Mouse (Mus musculus) liver, embryonic 14.5 days (tissue): ENCODE results near the gene Wsb1. TPM values are rescaled to one million over a fixed set of nuclear protein-coding genes. Genes with fewer than 3 reads are reported as not detected.

Experiments
- ATAC-seq: fragments of 200-750 bp; cut with Nextera tagmentation; 2 replicates; pipeline ENCODE4 v1.8.0; 2017; ENCODE audit warnings: moderate number of reproducible peaks, mild to moderate bottlenecking, moderate library complexity; ENCODE audit not compliant: insufficient read depth
- DNase-seq, 3 experiments: peaks; one replicate each; pipeline ENCODE4 v3.0.0-alpha.2; 2012 to 2013; ENCODE audit warnings: low read depth in 3 of 3, low spot score in 3 of 3
- H3K27ac ChIP-seq: fragments of 300-500 bp; sonication (generic); 2 replicates; pipeline ENCODE4 v1.5.1; 2014; ENCODE audit warnings: moderate library complexity, mild to moderate bottlenecking, control low read depth, inconsistent platforms
- H3K27me3 ChIP-seq: fragments of 300-500 bp; sonication (generic); 2 replicates; pipeline ENCODE4 v1.6.1; 2014; ENCODE audit warnings: mild to moderate bottlenecking, low read length, moderate library complexity; ENCODE audit not compliant: control insufficient read depth, insufficient read depth
- H3K36me3 ChIP-seq: fragments of 300-500 bp; sonication (generic); replicated peaks from 2 replicates; pipeline ENCODE4 v1.6.1; 2014; ENCODE audit warnings: low read depth; ENCODE audit not compliant: control insufficient read depth, insufficient read depth
- H3K4me1 ChIP-seq, 2 experiments: fragments of 200-500 bp in 1 of 2; fragments of 300-500 bp in 1 of 2; sonication (generic) in 1 of 2; replicated peaks; 2 replicates each; pipeline ENCODE4 v1.6.1; 2012 to 2014; ENCODE audit warnings: antibody characterized with exemption in 1 of 2, inconsistent platforms in 1 of 2, low read length in 1 of 2; ENCODE audit not compliant: control insufficient read depth in 2 of 2, insufficient read depth in 2 of 2
- H3K4me2 ChIP-seq: fragments of 300-500 bp; sonication (generic); 2 replicates; pipeline ENCODE4 v1.6.1; 2014; ENCODE audit warnings: low read depth, mild to moderate bottlenecking, control low read depth, moderate library complexity
- H3K4me3 ChIP-seq, 2 experiments: fragments of 200-500 bp in 1 of 2; fragments of 300-500 bp in 1 of 2; sonication (generic) in 1 of 2; 2 replicates each; pipeline ENCODE4 v1.5.1; 2012 to 2014; ENCODE audit warnings: low read depth in 2 of 2, low read length in 2 of 2, mild to moderate bottlenecking in 2 of 2, control low read depth in 1 of 2, inconsistent platforms in 1 of 2, moderate library complexity in 1 of 2; ENCODE audit not compliant: insufficient read depth in 1 of 2
- H3K9ac ChIP-seq: fragments of 300-500 bp; sonication (generic); replicated peaks from 2 replicates; pipeline ENCODE4 v1.6.1; 2014; ENCODE audit warnings: mild to moderate bottlenecking, control low read depth, moderate library complexity
- H3K9me3 ChIP-seq: fragments of 300-500 bp; sonication (generic); 2 replicates; pipeline ENCODE4 v1.6.1; 2016; ENCODE audit warnings: low read length, mixed read lengths; ENCODE audit not compliant: control insufficient read depth
- CTCF ChIP-seq: IDR thresholded peaks from 2 replicates; pipeline ENCODE4 v1.5.1; 2016; ENCODE audit warnings: antibody characterized with exemption, low read depth, control low read depth
- EP300 ChIP-seq: IDR thresholded peaks from 2 replicates; pipeline ENCODE4 v1.6.1; 2016; ENCODE audit warnings: antibody characterized with exemption, low read depth
- WGBS: fragments of 180-500 bp; shearing (Covaris S2); extraction: QIAGEN DNeasy Blood & Tissue Kit; methylation state at CpG from one replicate; pipeline ENCODE4 v1.1.7; 2014; ENCODE audit not compliant: insufficient replicate concordance; 5-methylcytosine and 5-hydroxymethylcytosine counted together
- polyA plus RNA-seq, 2 experiments: library from polyadenylated mRNA; depleted of rRNA in 1 of 2; stranded (reverse) in 1 of 2; unstranded in 1 of 2; fragments of >200 nt; fragmentation: Nextera tagmentation in 1 of 2; extraction: Ambion mirVana in 1 of 2; gene quantifications; 2 replicates each; pipeline versions ENCODE4 v1.2.1 to v1.2.3; 2012 to 2014

The Wsb1 gene
- polyA plus RNA-seq, 2 experiments = 29.4 to 30.2 TPM

DNA sequence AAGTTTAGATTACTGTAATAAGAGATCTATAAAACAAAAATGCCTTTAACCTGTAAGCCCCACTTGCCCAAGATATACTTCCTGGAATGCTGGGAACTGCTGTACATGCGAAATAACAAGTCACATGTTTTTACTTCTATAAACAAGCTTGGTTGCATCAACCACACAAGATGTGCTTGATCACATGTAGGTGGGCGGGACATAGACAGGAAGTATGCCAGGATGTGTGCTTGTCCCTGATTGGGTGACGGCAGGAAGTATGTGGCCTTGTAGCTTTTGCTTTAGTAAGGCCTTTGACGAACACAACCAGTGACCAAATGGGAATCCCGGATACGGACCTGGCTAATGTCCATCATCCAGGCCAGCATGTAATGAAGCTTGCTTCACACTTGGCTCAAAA is 31.1 kb downstream of the Wsb1 start:
- Histone ChIP-seq H3K4me2 (no peak overlapping the region), H3K4me1 (peaks cover 0 to 4% of the 10 kb centered on the region in 2 experiments; a peak in 2 of 4 replicates), H3K4me3 (no peak overlapping the region), H3K36me3 (no peaks in the 10 kb centered on the region), H3K9ac (no peak overlapping the region), H3K9me3 (no peaks in the 10 kb centered on the region), H3K27me3 (no peaks in the 10 kb centered on the region), H3K27ac (no peak overlapping the region)
- TF ChIP-seq EP300 (no peak), CTCF (no peak)
- ATAC-seq = no peak; the same call in 1 of the 2 replicates
- 54% methylated on average over 6 of the region's 6 CpGs for WGBS
- peak in 2 of 3 experiments; percentile 12 to 24 for DNase-seq

DNA sequence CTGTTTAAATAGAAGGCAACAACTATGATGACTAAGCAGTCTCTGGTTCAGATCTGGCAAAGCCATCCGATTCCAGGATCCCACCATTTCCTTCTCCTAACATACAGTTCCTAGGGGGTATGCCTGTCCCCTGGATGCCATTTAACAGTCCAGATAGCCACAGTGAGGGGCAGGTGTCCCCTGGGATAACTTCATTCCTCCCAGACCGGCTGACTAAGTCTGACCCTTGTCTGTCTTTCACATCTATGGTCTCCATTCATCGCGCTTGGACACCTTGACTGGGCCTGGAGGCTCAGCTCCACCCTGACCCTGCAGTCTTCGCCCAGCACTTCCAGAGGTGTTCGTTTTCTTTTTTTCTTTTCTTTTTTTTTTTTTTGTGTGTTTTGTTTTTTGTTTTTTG is 31.8 kb downstream of the Wsb1 start:
- Histone ChIP-seq H3K9ac (no peak overlapping the region), H3K4me1 (peaks cover 0 to 4% of the 10 kb centered on the region in 2 experiments; a peak in 2 of 4 replicates), H3K4me2 (no peak overlapping the region), H3K27me3 (no peaks in the 10 kb centered on the region), H3K9me3 (no peaks in the 10 kb centered on the region), H3K27ac (no peak overlapping the region), H3K36me3 (no peaks in the 10 kb centered on the region), H3K4me3 (no peak overlapping the region)
- 65% methylated on average over 6 of the region's 6 CpGs for WGBS
- TF ChIP-seq EP300 = no peak
- no peak for TF ChIP-seq CTCF
- no peak for ATAC-seq
- no peak for DNase-seq

GRCm38 (mm10) chr11:79221641-79222040 is 32.8 kb downstream of the Wsb1 start:
- H3K9me3 ChIP-seq = no peaks in the 10 kb centered on the region
- H3K4me3 ChIP-seq = no peak overlapping the region
- DNase-seq = no peak
- H3K27me3 ChIP-seq = no peaks in the 10 kb centered on the region
- no peak overlapping the region for H3K27ac ChIP-seq
- no peak overlapping the region for H3K9ac ChIP-seq
- H3K36me3 ChIP-seq = no peaks in the 10 kb centered on the region
- no peak for TF ChIP-seq CTCF
- no peak for TF ChIP-seq EP300
- ATAC-seq = no peak
- 42% methylated on average over 5 of the region's 5 CpGs for WGBS
- no peak overlapping the region for H3K4me2 ChIP-seq
- H3K4me1 ChIP-seq = peaks cover 0 to 4% of the 10 kb centered on the region in 2 experiments; a peak in 2 of 4 replicates

DNA sequence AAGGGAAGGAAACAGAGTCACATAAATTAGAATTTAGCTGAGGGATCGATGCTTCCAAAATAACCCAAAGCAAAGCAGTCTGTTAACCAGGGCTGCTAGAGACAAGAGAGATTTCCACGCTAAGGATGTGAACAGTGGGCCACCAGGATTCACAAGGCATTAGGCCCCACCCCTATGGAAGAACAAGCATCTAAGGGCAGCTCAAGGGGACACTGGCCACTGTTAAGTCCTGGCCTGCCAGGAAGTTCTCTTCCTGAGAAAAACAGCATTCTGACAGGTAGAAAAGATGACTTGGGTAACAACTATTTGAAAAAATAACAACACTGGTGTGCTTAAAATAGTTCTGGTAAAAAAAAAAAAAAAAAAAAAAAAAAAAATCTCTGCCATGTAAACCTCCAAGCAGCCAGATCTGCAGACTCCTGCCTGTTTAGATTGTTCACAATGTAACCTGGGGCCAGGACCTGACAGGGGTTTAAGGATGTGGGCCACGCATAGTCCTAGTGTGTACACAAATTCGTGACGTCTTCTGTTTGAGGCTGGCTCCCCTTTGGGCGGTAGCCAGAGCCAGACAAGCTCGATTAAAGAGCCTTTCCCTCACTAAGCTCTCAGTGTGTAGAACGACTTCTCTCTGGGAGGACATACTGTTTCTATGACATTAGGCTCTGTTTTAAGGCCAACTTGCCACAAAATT is 35.4 kb downstream of the Wsb1 start:
- H3K27me3 ChIP-seq = no peaks in the 10 kb centered on the region
- TF ChIP-seq EP300 (no peak), CTCF (no peak)
- peaks cover 0 to 6% of the 10 kb centered on the region in 2 experiments; a peak in 2 of 4 replicates for H3K4me1 ChIP-seq
- H3K4me3 ChIP-seq = no peak overlapping the region
- H3K9me3 ChIP-seq = no peaks in the 10 kb centered on the region
- no peak overlapping the region for H3K9ac ChIP-seq
- DNase-seq (no peak), ATAC-seq (no peak)
- no peak overlapping the region for H3K4me2 ChIP-seq
- WGBS = 49% methylated on average over 8 of the region's 8 CpGs
- no peak overlapping the region for H3K27ac ChIP-seq
- no peaks in the 10 kb centered on the region for H3K36me3 ChIP-seq

DNA sequence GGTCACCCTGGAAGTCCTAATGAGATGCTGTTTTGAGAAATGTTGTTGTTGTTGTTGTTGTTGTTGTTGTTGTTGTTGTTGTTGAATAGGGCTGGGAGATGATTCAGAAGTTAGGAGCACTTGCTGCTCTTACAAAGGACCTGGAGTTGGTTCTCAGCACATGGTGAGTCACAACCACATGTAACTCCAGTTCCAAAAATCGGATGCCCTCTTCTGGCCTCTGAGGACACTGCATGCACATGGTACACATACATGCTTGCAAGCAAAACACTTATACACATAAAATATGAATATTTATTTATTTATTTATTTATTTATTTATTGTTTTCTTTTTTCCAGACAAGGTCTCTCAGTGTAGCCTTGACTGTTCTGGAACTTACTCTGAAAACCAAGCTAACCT is 36.4 kb downstream of the Wsb1 start:
- 0 out of 4 replicates have a peak, but pooled peaks cover 0 to 2% of the 10 kb centered on the region in 2 experiments for H3K4me1 ChIP-seq
- no peaks in the 10 kb centered on the region for H3K36me3 ChIP-seq
- no peak overlapping the region for H3K27ac ChIP-seq
- ATAC-seq (no peak), DNase-seq (no peak)
- TF ChIP-seq EP300 = no peak
- TF ChIP-seq CTCF = peak; percentile 11; the same call in 1 of the 2 replicates
- H3K9me3 ChIP-seq = no peaks in the 10 kb centered on the region
- no peaks in the 10 kb centered on the region for H3K27me3 ChIP-seq
- H3K9ac ChIP-seq = no peak overlapping the region
- 67% methylated on average over 1 of the region's 1 CpGs for WGBS
- no peak overlapping the region for H3K4me3 ChIP-seq
- no peak overlapping the region for H3K4me2 ChIP-seq
